Mouse (Mus musculus): ENCODE measurements around the gene Nab2. TPM values are rescaled to one million over a fixed set of nuclear protein-coding genes. Genes with fewer than 3 reads are reported as not detected.
A peak's percentile ranks its signal among the peaks of the same experiment; 100 is the strongest.
"Not testable (repeated sequence)": the region's sequence is repeated elsewhere in the genome, so short reads cannot be mapped to it uniquely, and the experiment has no call there.

Nab2 gene
- total RNA-seq, 2 experiments from 2014 or later = 28.5 to 32.1 TPM

DNA sequence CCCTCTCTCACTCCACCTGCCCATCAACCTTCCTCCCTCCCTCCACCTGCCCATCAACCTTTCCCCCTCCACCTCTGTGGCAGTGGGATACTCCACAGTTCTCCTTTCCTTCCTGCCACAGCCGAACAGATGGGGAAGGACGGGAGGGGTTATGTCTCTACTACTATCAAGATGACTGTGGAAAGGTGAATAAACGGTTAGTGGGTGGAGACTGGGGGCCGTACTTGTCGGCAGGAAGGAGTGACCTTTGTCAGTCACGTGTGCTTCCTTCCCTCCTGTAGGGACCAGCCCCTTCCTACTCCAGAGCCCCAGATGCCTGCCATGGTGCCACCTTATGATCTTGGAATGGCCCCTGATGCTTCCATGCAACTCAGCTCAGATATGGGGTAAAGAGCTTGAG is 10.3 kb downstream of the Nab2 start:
- DNase-seq (ENCODE audit: extremely low spot score in 1 of 2, low spot score in 2 of 2) = no peak
- intact Hi-C loops (cut with DNase I) = no loop called here

- DNase-seq (ENCODE audit: extremely low spot score in 1 of 2, low spot score in 2 of 2); intact Hi-C loops (cut with DNase I): not testable (repeated sequence)
Observed at GRCm38 (mm10) chr10:127657617-127658016, 10.8 kb downstream of the Nab2 start.

- intact Hi-C loops (cut with DNase I) = no loop called here
- DNase-seq (ENCODE audit: extremely low spot score in 1 of 2, low spot score in 2 of 2) = no peak
Observed at GRCm38 (mm10) chr10:127654970-127655579, 13.3 kb downstream of the Nab2 start.

GRCm38 (mm10) chr10:127652906-127653638 is 15.3 kb downstream of the Nab2 start:
- intact Hi-C loops (cut with DNase I) = no loop called here
- no peak for DNase-seq (ENCODE audit: extremely low spot score in 1 of 2, low spot score in 2 of 2)

GRCm38 (mm10) chr10:127645791-127646190 is 22.6 kb downstream of the Nab2 start:
- DNase-seq (ENCODE audit: extremely low spot score in 1 of 2, low spot score in 2 of 2) = no peak
- intact Hi-C loops (cut with DNase I) = no loop called here

- peak in 1 of 2 experiments; percentile 85 for DNase-seq (ENCODE audit: extremely low spot score in 1 of 2, low spot score in 2 of 2)
- intact Hi-C loops (cut with DNase I) = loop anchor here (5.0 kb wide), 1 partner anchor 34 kb away; no protein-coding TSS in a partner anchor
Observed at GRCm38 (mm10) chr10:127643553-127644238, 24.7 kb downstream of the Nab2 start.

DNA sequence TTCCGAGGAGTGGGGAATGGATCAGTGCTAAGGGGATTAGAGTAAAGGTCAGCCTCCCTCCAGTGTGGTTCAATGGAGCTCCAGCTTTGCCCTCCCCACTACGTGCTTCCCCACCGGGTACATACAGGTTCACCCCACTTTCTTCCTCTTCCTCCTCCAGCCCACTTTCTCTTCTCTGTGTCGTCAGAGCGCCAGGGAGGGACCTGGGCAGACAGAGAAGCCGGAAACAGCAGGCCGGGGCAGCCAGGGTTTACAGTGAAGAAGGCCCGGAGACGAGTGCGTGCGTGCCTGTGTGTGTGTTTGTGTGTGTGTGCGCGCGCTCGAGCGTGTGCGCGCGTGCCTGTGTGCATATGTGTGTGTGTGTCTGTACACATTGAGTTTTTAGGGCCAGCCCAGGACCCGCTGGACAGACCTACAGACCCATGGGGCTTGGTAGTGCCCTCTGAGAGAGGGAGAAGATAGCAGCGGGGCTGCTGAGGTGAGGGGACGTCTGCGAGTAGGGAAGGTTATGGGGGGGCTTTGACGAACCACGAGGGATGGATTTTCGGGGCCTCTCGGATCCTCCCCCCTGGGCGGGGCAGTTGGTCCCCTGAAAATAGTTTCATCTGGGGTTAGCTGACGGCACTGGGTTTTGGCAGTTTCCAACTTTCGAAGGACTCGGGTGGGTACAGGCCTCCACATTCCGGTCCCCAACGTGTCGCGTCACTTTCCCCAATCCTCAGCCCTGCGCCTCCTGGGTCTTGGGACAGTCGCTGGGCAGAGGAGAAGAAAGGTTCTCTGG is 25.4 kb downstream of the Nab2 start, which contains the start of gene Stat6:
Stat6 (plus strand) TSS at position 215 of the 781 bp plus-strand sequence.
- DNase-seq (ENCODE audit: extremely low spot score in 1 of 2, low spot score in 2 of 2) = peak in 1 of 2 experiments; percentile 84
- intact Hi-C loops (cut with DNase I) = loop anchor here (5.0 kb wide), 1 partner anchor 34 kb away; no protein-coding TSS in a partner anchor

DNA sequence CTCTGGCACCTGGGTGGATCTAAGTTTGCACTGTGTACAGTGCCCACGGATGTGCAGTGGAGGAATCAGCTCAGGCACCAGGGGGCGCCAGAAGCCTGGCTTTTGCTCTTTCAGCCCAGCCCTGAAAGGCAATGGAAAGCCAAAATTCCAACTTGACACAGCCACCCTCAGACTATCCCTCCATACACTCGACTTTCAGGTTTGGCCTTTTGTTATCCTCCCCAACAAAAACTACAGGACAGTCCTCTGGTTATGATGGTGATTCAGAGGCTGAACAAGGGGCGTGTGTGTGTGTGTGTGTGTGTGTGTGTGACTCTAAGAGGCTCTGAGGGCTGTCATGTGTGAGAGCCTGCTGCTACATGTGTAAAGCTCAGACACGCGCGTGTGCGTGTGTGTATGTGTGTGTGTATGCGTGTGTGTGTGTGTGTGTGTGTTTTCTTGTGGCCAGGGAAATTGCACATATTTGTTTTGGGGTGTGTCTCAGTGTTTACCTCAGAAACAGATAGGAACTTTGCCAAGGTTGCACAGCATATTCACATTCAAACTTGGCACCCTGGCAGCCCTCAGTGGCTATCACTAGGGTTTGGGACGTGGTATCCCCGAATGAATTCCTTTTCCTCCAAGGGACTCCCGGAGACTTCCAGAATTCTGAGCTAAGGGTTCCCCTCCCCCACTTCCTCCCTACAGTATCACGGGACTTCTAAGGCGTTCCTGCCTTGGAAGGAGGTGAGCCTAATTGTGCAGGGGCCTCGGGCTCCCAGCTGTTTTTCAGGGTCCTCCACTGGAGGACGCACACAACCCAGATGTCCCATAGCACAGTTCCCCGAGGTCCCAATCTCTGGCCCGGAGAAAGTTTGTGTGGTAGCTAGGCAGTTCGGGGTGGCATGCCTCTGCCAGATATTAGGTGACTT is 26.3 kb downstream of the Nab2 start:
- intact Hi-C loops (cut with DNase I) = loop anchor here (5.0 kb wide), 1 partner anchor 35 kb away; no protein-coding TSS in a partner anchor
- peak; percentile 81 to 91 for DNase-seq (ENCODE audit: extremely low spot score in 1 of 2, low spot score in 2 of 2)

DNA sequence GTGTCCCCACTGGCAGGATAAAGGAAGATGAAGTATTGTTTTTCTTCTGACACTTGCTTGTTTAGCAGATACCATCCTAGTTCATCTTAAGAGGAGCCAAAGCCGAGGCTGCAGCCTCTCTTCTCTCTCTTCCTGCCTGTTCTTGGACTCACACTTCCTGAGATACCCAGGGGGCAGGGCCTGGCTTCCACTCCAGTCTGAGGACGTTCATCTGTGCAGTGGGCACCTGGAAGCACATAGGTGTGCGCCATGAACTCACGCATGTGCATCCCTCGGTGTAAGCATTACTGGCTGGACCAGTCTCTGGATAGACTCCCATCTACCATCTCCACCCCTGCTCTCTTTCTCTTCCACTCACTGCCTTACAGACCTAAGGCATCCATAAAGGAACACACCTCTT is 27.9 kb downstream of the Nab2 start:
- intact Hi-C loops (cut with DNase I) = loop anchor here (5.0 kb wide), 1 partner anchor 37 kb away; no protein-coding TSS in a partner anchor
- DNase-seq (ENCODE audit: extremely low spot score in 1 of 2, low spot score in 2 of 2) = no peak

- no peak for DNase-seq (ENCODE audit: extremely low spot score in 1 of 2, low spot score in 2 of 2)
- intact Hi-C loops (cut with DNase I) = no loop called here
Observed at GRCm38 (mm10) chr10:127632668-127633271, 35.6 kb downstream of the Nab2 start.

DNA sequence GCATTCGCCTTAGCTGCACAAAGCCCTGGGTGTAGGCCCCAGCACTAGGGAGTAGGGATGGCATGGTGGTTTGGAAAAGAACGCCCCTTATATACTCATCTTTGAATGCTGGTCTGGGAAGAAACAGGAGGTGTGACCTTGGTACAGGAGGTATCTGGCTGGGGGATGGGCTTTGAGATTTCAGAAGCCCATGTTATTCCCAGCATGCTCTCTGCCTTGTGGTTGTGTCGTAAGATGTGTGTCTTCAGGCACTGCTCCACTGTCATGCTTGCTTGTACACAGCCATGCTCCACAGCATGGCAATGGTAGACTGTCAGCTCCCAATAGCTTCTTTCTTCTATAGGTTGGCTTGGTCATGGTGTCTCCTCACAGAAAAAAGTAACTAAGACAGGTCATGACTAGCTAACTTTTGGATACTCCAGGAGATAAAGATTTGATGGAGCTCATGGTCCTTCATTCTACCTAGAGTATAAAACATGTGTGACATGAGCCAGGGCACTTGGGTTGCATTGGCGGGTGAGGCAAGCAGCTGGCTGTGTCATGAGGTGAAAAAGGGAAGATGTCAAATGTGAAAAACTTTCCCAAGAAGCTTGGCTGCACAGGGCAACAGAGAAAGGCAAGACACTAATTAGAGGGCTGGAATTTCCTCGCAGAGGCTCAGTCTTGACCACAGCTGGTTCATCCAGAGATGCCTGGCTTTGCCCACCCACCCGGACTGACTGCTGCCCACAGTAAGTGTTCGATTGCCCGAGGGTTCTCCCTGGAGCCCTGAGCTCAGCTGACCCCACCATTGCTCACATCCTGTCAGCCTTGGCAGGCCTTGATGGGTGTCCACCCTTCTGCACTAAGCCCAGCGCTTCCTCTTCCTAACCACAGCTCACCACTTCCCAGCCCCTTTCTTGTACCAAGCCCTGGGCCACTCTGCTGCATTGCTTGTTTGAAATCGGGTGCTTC is 36.8 kb downstream of the Nab2 start:
- no peak for DNase-seq (ENCODE audit: extremely low spot score in 1 of 2, low spot score in 2 of 2)
- intact Hi-C loops (cut with DNase I) = no loop called here

DNA sequence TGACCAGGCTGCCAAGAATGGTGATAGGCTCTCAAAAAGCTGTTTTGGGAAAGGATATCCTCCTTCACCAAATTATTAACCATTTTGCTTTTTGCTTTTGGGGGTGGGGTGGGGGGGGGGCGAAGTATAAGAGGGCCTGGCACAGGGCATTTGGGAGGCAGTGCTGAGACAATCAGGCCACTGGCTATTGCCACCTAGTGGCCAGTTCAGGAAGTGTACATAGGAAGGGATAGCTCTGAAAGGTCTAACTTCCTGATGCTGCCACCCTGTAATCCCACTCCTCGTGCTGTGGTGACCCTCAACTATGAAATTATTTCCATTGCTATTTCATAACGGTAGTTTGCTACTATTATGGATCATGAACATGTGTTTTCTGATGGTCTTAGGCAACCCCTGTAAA is 41.9 kb downstream of the Nab2 start:
- DNase-seq (ENCODE audit: extremely low spot score in 1 of 2, low spot score in 2 of 2) = no peak
- intact Hi-C loops (cut with DNase I) = no loop called here

- intact Hi-C loops (cut with DNase I) = loop anchor here (5.0 kb wide), 1 partner anchor 46 kb away; no protein-coding TSS in a partner anchor
- no peak for DNase-seq (ENCODE audit: extremely low spot score in 1 of 2, low spot score in 2 of 2)
Observed at GRCm38 (mm10) chr10:127623439-127624216, 44.7 kb downstream of the Nab2 start.

GRCm38 (mm10) chr10:127622661-127623060 is 45.7 kb downstream of the Nab2 start:
- no peak for DNase-seq (ENCODE audit: extremely low spot score in 1 of 2, low spot score in 2 of 2)
- intact Hi-C loops (cut with DNase I) = loop anchor here (5.0 kb wide), 1 partner anchor 45 kb away; no protein-coding TSS in a partner anchor

- intact Hi-C loops (cut with DNase I) = loop anchor here (5.0 kb wide), 1 partner anchor 45 kb away; no protein-coding TSS in a partner anchor
- DNase-seq (ENCODE audit: extremely low spot score in 1 of 2, low spot score in 2 of 2) = peak in 1 of 2 experiments; percentile 78
Observed at GRCm38 (mm10) chr10:127622057-127622392, 46.3 kb downstream of the Nab2 start.

Data from left cerebral cortex, postnatal 10 days (tissue).